Mouse (Mus musculus) kidney, embryonic 16.5 days (tissue): ENCODE measurements at regions not wholly inside any gene's neighbourhood (a gene's known extent, or its start where the extent isn't known, plus 50 kb on each side); places are given as distances from the start of the nearest gene placed in this dataset.

Experiments used
- ATAC-seq: fragments of 200-750 bp; cut with Nextera tagmentation; 2 replicates; pipeline ENCODE4 v1.8.0; 2017; ENCODE audit warnings: moderate TSS enrichment; ENCODE audit not compliant: low FRiP score, low TSS enrichment
- H3K27ac ChIP-seq: fragments of 300-500 bp; sonication (generic); 2 replicates; pipeline ENCODE4 v1.5.1; 2014; ENCODE audit warnings: low read length
- H3K27me3 ChIP-seq: fragments of 300-500 bp; sonication (generic); 2 replicates; pipeline ENCODE4 v1.6.1; 2014; ENCODE audit warnings: low read length, control low read depth, mixed read lengths; ENCODE audit not compliant: insufficient read depth
- H3K36me3 ChIP-seq: fragments of 300-500 bp; sonication (generic); 2 replicates; pipeline ENCODE4 v1.6.1; 2014; ENCODE audit warnings: low read length, control low read depth, mixed read lengths; ENCODE audit not compliant: insufficient read depth
- H3K4me1 ChIP-seq: fragments of 300-500 bp; sonication (generic); 2 replicates; pipeline ENCODE4 v1.6.1; 2014; ENCODE audit warnings: low read length, control low read depth, mixed read lengths; ENCODE audit not compliant: insufficient read depth
- H3K4me2 ChIP-seq: fragments of 300-500 bp; sonication (generic); replicated peaks from 2 replicates; pipeline ENCODE4 v1.6.1; 2014; ENCODE audit warnings: low read depth, low read length
- H3K4me3 ChIP-seq: fragments of 300-500 bp; sonication (generic); 2 replicates; pipeline ENCODE4 v1.5.1; 2014; ENCODE audit warnings: mild to moderate bottlenecking, low read length
- H3K9ac ChIP-seq: fragments of 300-500 bp; sonication (generic); replicated peaks from 2 replicates; pipeline ENCODE4 v1.6.1; 2014; ENCODE audit warnings: low read length
- H3K9me3 ChIP-seq: fragments of 300-500 bp; sonication (generic); 2 replicates; pipeline ENCODE4 v1.6.1; 2016; ENCODE audit warnings: low read length, control low read depth
- WGBS: fragments of 180-500 bp; shearing (Covaris S2); extraction: QIAGEN DNeasy Blood & Tissue Kit; methylation state at CpG from one replicate; pipeline ENCODE4 v1.1.7; 2014; 5-methylcytosine and 5-hydroxymethylcytosine counted together

GRCm38 (mm10) chr8:128612607-128613006, 72.8 kb upstream of the Itgb1 start:
- Histone ChIP-seq H3K27me3 (no peaks in the 10 kb centered on the region), H3K36me3 (no peaks in the 10 kb centered on the region), H3K4me2 (no peak overlapping the region), H3K9me3 (no peaks in the 10 kb centered on the region), H3K27ac (no peak overlapping the region), H3K4me3 (no peak overlapping the region), H3K9ac (no peak overlapping the region), H3K4me1 (peaks cover 9% of the 10 kb centered on the region; the same call in 1 of the 2 replicates)
- 51% methylated on average over 5 of the region's 5 CpGs for WGBS
- ATAC-seq: no peak

GRCm38 (mm10) chr8:128617854-128618253, 67.6 kb upstream of the Itgb1 start:
- H3K9me3 ChIP-seq: no peaks in the 10 kb centered on the region
- no peak overlapping the region for H3K4me3 ChIP-seq
- H3K9ac ChIP-seq: no peak overlapping the region
- H3K4me1 ChIP-seq: no peaks in the 10 kb centered on the region
- no peak overlapping the region for H3K27ac ChIP-seq
- H3K27me3 ChIP-seq: no peaks in the 10 kb centered on the region
- no peak overlapping the region for H3K4me2 ChIP-seq
- 71% methylated on average over 1 of the region's 1 CpGs for WGBS
- no peak for ATAC-seq
- H3K36me3 ChIP-seq: no peaks in the 10 kb centered on the region

GRCm38 (mm10) chr8:128619086-128619485, 66.4 kb upstream of the Itgb1 start:
- WGBS: 56% methylated on average over 1 of the region's 1 CpGs
- H3K4me2 ChIP-seq: no peak overlapping the region
- no peaks in the 10 kb centered on the region for H3K9me3 ChIP-seq
- no peaks in the 10 kb centered on the region for H3K4me1 ChIP-seq
- no peak for ATAC-seq
- no peak overlapping the region for H3K27ac ChIP-seq
- H3K36me3 ChIP-seq: no peaks in the 10 kb centered on the region
- no peaks in the 10 kb centered on the region for H3K27me3 ChIP-seq
- no peak overlapping the region for H3K4me3 ChIP-seq
- no peak overlapping the region for H3K9ac ChIP-seq
